Mouse (Mus musculus) kidney, postnatal 14 days (tissue): ENCODE data around the gene Anxa6.
"Not testable (repeated sequence)": the region's sequence is repeated elsewhere in the genome, so short reads cannot be mapped to it uniquely, and the experiment has no call there.

Source experiments
- DNase-seq: peaks from one replicate; pipeline ENCODE4 v3.0.0; 2022; ENCODE audit warnings: mixed read lengths

Anxa6 gene

DNA sequence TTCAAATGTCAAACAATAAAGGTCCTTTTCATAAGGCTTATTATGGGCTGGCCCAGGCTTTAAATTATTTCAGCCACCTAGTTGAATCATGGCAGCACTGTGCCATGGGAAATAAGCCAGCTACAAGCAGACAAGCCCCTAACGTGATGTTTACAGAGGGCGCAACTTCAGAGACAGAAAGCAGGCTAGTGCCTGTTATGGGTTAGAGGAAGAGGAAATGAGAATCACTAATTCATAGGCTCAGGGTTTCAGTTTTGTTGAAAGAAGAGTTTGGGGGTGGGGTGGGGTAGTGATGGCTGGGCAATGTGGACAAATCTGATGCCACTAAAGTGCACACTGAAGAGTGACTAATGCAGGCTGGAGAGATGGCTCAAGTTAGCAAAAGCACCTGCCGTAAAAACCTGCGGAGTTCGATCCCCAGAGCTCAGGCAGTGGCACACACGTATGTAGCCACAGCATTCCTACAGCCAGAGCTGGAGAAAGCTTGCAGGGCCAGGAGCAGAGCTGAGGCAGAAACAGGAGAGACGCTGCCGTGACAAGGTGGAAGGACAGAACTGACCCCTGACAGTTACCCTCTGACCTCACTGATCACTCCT lies 44.4 kb downstream of the Anxa6 start:
- DNase-seq = no peak

DNA sequence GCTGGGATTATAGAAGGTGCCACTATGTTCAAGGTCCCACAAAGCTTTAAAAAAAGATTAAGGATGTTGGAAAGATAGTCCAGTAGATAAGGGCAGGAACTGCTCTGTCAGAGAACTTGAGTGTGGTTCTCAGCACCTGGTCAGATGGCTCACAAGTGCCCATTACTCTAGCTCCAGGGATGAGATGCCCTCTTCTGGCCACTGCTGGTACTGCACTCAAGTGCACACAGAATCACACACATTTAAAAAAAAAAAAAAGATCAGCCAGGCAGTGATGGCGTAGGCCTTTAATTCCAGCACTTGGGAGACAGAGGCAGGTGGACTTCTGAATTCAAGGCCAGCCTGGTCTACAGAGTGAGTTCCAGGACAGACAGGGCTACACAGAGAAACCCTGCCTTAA lies 45.3 kb downstream of the Anxa6 start:
- peak; percentile 32 for DNase-seq

DNA sequence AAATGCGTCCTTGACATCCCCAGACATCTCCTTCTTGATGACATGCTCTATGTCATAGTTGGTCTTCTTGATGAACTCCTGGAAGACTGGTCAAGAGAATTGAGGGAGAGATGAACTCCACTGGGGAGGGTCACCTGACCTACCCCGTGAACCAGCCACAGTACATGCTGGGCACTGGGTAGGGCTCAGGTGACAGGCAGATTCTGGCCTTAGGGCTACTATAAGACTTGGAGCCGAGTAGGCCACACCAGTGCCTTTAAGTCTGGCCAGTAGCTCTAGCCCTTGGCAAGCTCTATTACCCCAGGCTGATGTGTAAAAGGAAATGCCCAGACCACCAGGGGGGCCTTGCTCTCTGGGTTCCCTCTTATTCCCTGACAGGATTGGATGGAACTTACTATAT lies 48.2 kb downstream of the Anxa6 start:
- DNase-seq = no peak

DNA sequence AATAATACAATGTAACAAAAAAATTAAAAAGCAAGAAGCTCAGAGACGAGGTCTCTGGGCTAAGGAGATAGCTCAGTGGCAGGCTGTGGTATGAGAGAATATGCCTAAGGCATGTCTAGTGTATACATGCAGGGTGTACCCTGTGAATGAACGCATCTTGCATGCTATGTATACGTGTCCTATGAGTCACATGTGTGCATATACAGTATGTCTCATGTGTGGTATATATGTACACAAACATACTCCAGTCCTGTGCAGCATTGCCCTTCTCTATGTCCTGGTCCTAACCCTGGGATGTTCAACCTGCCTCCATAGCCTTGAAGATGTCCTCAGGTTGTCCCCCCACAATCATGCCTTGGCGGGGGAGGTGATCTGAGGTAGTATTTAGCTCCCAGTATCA lies 48.7 kb downstream of the Anxa6 start:
- DNase-seq = no peak

DNA sequence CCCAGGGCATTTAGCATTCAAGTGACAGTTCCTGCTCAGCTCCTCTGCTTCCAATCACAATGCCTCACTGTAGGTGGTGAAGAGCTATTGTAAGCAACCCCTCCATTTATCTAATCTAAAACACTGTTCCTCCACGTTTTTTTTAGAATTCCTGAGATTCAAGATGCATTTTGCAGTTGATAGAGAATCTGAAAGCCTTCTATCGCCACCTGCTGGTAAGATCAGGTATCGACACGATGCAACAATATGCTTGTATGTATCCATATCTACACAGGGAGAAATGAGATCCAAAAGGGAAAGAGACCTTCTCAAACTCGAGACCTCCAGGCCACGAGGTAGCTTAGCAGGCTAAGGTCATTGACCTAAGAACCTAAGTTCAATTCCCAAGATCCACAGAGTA lies 49.2 kb downstream of the Anxa6 start:
- peak; percentile 82 for DNase-seq

DNA sequence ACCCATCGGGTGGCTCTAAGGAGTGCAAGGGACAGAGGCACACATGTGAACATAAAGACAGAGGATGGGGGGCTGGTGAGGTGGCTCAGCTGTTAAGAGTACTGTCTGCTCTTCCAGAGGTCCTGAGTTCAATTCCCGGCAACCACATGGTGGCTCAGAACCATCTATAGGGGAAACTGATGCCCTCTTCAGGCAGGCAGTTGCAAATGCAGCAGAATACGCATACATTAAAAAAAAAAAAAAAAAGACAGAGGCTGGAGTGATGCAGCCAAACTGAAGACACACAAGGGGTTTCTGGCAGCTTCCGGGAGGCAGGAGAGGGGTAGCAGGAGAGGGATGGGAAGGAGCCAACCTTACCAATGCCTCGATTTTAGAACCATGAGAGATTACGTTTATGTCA lies 50.7 kb downstream of the Anxa6 start:
- DNase-seq = no peak

DNA sequence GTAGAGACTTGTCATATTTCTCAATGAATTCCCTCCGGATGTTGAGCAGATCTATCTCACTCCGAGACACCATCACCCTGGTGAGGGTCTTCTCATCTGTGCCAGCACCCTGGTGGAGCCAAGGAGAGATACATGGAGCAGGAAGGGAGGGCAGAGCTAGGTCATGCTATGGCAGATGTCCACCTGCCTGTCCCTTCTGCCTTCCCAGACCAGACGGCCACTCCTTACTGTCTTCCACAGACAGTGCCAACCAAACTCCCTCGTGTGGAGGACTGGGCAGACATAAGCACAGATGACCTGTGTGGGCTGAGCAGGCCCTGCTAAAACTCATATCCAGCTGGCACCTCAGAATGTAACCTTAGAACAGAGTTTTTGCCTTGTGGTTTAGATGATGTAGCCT lies 51.6 kb downstream of the Anxa6 start:
- no peak for DNase-seq

DNA sequence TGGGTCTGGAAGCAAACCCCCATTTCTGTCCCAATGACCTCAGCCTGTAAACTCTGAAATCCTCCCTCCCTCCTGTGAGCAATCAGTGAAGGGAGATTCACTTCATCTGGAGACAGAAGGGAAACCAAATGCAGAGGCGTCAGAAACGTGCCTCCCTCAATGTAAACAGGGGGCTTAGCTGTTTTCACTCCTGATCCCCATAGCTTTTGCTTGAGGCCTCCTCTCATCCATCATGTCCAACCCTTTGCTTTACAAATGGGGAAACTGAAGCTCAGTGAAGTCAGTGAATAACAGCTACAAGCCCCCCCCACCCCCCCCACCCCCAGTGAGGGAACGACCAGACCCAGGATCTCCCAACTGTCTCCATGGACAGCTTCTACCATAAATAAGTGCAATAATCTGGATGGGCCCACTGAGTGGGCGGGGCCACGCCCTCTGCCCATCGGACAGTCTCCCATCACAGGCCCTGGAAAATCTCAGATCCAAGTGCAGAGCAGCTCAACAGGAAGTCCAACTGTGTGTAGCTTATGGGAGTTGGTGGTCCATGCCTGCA lies 55.8 kb downstream of the Anxa6 start:
- no peak for DNase-seq

DNA sequence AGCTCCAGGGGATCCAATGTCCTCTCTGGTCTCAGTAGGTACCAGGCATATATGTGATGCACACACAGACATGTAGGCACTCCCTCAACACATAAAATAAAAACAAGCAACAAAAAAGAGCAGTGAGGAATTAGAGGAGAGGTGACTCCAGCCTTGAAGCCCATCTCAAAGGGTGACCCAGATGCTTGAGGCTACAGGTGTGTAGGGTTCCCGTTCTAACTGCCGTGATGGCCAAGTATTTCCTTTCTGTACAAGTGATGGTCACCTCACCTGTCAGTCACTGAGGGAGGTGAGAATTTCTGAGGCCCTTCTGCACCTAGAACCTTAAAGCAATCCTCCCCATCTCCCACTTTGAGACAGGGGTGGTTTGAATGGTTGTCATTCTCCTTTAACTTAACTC lies 56.9 kb downstream of the Anxa6 start:
- no peak for DNase-seq

DNA sequence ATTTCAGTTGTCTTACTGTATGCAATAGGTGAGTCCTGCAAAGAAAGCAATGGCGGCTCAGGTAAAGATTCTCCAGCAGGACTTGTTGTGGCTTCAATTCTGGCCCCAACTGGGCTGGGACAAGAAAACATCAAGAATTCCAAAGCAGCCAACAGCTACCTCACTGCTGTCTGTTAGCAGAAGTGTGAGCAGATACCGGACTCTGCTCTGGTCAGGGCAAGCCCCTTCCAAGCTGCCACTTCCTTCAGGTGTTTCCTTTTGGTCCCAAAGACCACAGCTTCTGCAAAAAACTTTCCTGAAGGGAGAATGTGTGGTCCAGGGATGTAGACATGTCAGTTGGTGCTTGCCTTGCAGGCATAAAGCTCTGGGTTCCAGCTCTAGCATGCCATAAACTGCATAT lies 57.5 kb downstream of the Anxa6 start:
- no peak for DNase-seq

DNA sequence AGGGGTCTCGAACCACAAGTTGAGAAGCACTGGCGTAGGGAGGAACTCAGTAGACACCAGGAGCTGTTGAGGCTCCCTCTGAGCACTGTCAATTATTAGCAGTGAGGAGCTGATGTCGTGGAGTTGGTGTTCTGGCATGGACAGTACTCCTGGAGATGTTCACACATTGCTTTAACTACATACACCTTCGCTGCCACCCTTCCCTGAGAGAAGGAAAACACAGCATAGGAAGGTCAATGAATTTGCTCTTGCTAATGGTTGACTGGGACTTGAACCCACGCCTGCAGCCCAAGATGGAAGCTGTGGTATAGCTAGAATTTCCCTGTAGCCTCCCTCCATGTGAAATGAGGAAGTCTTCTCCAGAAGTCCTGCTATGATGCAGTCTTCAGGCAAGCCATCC lies 57.9 kb downstream of the Anxa6 start:
- DNase-seq = no peak

DNA sequence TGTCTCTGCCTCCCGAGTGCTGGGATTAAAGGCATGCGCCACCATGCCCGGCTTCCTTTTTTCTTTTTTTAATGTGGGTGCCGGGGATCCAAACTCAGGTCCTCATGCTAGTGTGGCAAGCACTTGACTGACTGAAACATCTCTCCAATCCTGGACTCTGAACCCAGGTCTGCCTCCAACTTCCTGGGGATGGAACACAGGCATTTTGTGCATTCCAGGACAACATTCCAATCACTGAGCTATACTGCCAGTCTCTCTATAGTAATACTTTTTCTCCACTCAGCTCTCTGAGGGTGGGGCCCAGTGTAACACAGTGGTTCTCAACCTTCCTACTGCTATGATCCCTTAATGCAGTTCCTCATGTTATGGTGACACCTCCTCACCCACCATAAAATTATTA lies 58.6 kb downstream of the Anxa6 start:
- DNase-seq = no peak

DNA sequence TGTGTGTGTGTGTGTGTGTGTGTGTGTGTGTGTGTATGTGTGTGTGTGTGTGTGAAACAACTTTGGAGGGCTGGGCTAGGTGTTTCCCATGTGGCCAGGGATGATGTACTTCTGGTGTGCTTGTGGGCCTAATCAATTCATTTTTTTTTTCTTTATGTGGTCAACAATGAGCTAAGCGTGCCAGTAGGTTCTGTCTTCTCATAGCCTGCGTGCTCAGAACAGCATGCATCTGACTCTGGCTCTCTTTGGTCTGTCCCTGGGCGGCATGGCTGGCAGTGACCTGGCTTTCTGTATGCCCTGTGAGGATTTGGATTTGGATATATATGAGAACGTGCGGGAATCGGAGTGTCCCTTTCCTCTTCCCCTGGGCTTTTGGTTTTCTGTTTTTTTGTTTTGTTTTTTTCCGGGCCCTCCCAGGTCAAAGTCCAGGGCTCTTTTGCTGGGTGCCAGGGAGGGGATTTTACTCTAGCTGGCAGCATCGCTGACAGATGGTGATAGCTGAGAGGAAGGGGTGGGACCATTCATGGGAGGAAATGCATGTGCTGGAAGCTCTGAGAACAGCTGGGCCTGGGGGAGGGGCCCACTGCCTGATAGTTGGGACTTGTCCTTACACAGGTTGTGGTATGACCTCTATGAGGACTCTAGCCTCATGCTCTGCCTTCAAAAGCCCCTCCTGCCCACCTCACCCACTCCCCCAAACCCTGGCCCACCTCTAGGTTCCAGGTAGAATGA lies 59.6 kb downstream of the Anxa6 start:
- DNase-seq = peak; percentile 82

DNA sequence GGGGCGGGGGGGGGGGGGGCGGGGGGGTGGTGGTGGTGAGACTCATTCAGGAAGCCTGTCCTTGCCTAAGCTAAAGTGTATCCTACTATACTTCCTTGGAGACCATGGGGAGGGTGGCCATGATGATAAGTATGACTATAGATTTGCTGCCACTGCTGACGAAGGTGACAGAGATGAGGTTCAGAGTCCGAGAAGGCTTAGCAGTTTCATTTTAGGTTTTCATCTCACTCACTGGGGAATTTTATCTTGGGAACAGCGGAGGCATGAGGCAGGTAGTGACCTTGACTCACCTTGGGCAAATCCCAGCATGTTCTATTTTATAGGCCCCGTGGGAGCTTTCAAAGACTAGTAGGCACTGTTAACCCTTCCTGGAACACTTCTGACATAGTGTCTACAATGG lies 60.5 kb downstream of the Anxa6 start:
- no peak for DNase-seq

DNA sequence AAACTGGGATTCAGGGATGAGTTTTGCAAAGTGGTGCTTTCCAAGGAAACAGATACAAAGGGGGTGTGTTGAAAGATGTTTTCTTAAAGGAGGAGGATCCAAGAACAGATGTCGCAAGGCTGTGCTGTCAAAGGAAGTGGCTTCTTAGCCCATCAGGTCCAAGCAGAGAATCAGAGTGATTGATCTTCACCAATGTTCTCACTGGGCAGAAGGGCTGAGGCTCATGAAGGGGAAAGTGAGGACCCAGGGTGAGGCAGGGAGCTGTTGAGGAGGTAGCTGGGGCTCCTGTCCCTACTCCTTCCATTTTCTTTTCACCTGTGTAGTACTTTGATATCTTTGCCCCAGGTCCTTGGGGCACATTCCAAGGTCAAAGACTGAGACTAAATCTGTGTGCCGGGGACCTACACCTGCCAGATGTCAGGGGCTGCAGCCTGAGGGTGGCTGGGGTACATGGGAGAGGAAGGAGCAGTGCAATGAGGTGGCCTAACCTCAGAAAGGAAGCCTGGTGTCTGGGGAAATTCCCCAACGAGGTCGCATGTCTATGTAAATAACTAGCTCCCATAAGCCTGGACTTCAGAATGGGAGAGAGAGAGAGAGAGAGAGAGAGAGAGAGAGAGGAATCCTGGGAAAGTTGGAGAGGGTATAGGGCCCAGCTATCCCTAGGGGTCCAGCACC lies 61.1 kb downstream of the Anxa6 start:
- no peak for DNase-seq

DNA sequence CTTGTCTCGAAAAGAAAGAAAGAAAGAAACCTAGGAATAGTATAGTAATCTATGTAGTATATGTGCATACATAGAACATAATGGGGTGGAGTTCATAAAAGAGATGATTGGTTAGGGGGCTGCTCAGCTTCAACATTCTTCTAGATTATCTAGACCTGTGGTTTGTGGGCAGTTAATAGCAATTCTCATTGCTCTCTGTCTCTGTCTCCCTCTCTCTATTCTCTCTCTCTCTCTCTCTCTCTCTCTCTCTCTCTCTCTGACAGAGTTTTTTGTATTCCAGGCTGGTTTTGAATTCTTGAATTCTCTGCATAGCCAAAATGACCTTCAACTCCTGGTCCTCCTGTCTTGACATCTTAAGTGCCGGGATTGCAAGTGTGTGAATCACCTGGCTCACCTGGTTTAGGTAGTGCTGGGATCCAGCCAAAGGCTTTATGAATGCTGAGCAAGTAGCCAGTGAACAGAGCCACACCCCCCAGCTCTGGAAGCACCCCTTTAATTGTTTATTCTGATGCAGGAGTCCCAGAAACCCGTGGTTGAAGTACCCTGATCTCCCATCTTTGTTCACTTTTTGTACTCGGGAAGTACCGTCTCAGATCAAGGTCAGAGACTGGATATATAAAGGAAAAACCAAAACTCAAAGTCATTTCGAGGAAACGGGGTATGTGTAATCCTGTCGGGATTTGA lies 61.7 kb downstream of the Anxa6 start:
- no peak for DNase-seq

DNA sequence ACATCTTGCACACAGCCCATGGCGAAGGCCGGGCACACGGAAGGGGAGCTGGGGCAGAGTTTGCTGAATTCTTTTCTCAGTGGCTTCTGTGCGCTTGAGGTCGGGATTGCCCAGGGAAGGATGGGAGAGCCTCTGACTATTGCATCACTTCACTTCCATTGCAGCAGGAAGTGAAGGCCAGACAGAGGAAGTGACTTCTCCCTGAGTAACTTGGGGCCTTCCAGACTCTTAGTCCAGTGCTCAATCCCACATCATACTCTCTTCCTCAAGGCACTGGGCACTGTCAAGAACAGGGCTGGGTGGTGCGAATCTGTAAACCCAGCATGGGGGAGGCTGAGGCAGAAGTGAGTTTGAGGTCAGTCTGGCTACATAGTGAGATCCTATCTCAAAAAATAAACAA lies 68.0 kb downstream of the Anxa6 start:
- no peak for DNase-seq

DNA sequence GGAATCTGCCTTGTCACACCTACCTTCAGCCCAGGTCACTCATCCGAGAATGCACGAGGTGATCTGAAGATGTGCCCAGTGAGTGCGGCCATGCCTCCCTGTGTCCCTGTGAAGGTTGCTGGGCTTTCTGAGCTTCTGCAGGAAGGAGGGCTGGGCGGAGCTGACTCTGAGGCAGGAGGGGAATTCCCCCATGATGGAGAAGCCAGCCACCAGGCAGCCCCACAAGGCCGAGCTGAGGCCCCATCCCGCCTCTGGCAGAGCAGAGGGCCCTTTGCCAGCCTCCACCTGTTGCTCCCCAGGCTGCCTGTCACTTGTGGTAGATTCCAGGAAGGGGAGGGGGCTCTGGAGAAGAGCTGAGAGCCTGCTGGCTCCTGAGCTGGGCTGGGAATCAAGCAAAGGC lies 70.4 kb downstream of the Anxa6 start, which contains the start of gene Tnip1:
Tnip1 (minus strand) TSS at position 108 of the 400 bp plus-strand sequence.
- DNase-seq = peak; percentile 29

DNA sequence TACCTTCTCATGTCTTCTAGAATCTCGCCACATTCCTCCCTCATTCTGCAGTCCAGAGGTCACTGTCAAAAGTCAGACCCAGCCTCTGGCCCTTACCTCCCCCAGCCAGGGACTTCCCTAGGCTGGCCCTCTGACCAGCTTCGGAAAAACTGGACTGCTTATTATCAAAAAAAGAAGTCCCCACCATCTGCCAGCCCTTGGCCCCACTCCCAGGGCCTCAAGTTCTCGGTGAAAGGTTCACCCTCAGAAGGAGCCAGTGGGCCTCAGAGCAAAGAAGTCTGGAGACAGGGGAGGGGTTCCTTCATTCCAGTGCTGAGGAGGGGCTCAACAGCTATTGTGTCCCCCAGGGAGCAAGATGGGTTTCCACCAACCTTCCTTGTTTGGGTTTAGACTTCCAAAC lies 71.3 kb downstream of the Anxa6 start:
- DNase-seq = peak; percentile 27

DNA sequence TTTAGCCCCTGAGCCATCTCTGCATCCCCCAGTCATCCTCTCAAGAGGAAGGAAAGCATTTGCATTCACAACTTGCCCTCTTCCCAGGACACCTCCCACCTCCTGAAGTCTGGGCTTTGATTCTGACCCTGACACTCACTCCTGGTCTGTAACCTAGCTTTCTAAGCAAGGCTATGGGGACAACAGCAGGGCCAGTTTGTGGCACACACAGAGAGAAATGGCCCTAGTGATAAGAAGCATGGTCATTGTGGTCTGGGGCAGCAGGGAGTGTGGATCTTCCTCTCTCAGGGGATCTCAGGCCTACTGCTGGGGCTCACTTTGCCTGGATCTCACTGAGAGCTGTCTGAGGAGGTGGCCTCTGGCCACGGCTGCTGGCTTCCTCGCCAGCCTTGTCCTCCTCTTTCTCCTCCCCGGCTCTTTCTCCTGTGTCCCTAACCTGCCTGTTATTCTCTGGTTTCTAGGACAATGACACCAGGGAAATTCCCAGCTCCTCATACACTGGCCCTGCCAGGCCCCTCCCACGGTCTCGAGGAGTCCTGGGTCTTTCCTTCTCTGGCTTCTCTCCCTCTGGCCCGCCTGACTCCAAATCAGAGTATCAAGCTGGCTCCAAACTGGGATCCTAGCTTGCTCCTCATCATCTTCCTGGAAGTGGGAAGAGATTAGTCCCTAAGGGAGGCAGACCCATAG lies 71.9 kb downstream of the Anxa6 start:
- no peak for DNase-seq

DNA sequence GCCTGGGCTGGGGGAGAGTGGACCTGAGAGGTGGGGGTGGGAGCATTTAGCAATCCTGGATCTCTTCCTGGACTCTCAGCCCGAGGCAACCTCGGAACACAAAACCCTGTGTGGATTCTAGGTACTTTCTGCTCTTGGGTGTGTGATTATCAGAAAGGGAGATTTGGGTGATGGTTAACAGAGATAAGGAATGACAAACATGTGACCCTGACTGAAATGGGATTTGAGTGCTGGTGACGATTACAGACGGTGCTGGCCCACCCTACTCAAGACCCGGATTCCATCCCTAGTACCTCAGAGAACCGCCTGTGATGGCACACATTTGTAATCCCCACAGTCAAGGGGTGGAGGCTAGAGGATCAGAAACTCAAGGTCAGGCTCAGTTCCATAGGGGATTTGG lies 73.0 kb downstream of the Anxa6 start:
- no peak for DNase-seq

DNA sequence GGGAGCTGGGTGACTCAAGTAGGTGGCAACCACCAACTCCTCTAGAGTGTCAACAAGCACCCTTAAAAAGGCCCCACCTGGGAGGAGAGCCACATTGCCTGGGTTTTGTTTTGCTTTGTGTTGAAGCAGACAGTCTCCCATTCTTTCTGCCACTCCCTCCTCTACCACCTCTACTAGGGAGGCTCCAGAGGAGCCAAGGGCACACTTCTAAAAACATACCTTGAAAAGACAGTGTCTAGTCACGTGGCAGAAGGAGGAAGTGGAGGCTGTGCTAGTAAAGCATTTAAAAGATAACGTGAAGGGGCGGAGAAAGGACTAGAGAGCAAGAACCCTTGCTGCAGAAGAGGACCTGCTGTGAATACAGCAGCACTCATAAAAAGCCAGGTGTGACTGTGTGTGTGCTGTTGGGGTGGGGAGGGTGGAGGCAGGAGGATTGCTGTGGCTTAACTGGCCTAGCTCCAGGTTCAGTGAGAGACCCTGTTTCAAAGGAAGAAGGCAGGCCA lies 74.6 kb downstream of the Anxa6 start:
- no peak for DNase-seq

DNA sequence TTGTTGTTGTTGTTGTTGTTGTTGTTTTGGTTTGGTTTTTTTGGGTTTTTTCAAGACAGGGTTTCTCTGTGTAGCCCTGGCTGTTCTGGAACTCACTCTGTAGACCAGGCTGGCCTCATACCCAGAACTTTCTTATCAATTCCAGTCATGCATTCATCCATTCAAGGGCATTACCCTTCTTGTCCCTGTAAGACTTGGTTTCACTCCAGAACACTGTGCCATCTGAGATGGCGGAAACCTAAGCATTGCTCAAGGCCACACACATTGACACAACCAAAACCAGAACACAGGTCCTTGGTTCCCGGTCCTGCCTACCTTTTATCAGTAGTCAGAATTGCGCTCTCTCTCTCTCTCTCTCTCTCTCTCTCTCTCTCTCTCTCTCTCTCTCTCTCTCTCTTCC lies 75.5 kb downstream of the Anxa6 start:
- not testable (repeated sequence) for DNase-seq
